Mouse (Mus musculus): ENCODE results near the gene Mmp11. TPM values are rescaled to one million over a fixed set of nuclear protein-coding genes. Genes with fewer than 3 reads are reported as not detected.

The Mmp11 gene
- total and polyA plus RNA-seq, 3 experiments: 0.99 to 1.1 TPM; not detected in 1

DNA sequence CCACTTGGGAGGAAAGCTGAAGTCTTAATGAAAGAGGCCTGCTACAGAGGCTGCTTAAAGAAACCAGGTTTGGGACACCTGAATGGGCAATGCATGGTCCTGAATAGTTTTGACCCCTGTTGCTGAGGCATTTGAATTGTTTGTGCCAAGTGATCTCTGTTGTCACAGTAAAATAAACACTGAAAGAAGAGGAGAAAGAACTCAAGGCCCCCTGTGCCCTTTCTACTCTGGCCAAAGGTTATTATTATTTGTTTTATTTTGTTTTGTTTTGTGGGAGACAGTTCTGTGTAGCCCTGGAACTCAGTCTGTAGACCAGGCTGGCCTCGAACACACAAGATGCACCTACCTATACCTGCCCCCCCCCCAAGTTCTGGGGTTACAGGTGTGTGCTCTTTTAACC, 1.3 kb downstream of the Mmp11 start:
- Histone ChIP-seq H3K4me1 (ENCODE audit: control insufficient read depth in 1 of 2, insufficient read depth in 2 of 2) (peaks cover 15 to 44% of the 10 kb centered on the region in 2 experiments), H3K4me3 (replicated peaks in 1 of 3; ENCODE audit: low read depth in 2 of 3, low read length in 2 of 3, poor library complexity in 1 of 3) (no peak overlapping the region), H3K9ac (ENCODE audit: insufficient read depth, low read depth) (no peak overlapping the region)

DNA sequence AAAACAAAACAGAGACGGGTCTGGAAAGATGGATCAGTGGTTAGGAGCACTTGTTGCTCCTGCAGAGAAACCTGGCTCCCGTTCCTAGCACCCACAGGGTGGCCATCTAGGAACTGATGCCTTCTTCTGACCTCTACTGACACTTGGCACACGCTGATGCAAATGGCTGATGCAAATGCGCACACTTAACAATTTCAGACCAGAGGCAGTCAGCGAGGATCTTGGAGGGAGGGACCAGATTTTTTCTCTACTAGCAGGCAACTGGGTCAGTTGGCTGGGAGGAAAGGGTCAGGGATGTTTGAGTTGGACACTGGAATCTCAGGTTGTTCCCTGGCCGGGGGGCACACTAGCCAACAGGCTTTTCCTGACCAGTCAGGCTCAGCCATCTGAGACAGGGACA, 3.4 kb downstream of the Mmp11 start, which contains the start of gene Chchd10:
Chchd10 (plus strand) TSS at position 240 of the 400 bp plus-strand sequence.
- peak within 1 kb of the TSS; percentile 64 for H3K4me2 ChIP-seq (ENCODE audit: insufficient read depth, low read depth, poor library complexity, severe bottlenecking)
- peak within 1 kb of the TSS; percentile 43 for H3K9ac ChIP-seq (ENCODE audit: insufficient read depth, low read depth)
- peaks cover 44% of the 10 kb centered on the region for H3K27me3 ChIP-seq (replicated peaks)
- H3K4me1 ChIP-seq (ENCODE audit: control insufficient read depth in 1 of 2, insufficient read depth in 2 of 2): peaks cover 7 to 29% of the 10 kb centered on the region in 2 experiments
- no peaks in the 10 kb centered on the region for H3K9me3 ChIP-seq (replicated peaks; ENCODE audit: low read length)
- in situ Hi-C loops (cut with MboI; ENCODE audit: low pct_ligation_motif_present, low pct_unique_long_range_greater_than_20kb, low sequenced_read_pairs): no loop called here
- TF ChIP-seq BHLHE40 (IDR thresholded peaks at IDR 0.05; ENCODE audit: low read depth, low read length) (peak; percentile 65), JUN (IDR thresholded peaks at IDR 0.05; ENCODE audit: insufficient read depth, low read depth, low read length) (no peak)
- dilution Hi-C loops (cut with MboI; ENCODE audit: extremely low pct_ligation_motif_present, extremely low pct_unique_long_range_greater_than_20kb, low sequenced_read_pairs): no loop called here
- H3K27ac ChIP-seq (ENCODE audit: insufficient read depth, low read depth): no peak within 1 kb of the TSS
- H3K4me3 ChIP-seq (replicated peaks in 1 of 3; ENCODE audit: low read depth in 2 of 3, low read length in 2 of 3, poor library complexity in 1 of 3): peak within 1 kb of the TSS in 1 of 3 experiments; percentile 41
- DNase-seq (ENCODE audit: extremely low read depth): no peak
- H3K36me3 ChIP-seq (replicated peaks in 1 of 2; ENCODE audit: control insufficient read depth in 1 of 2, insufficient read depth in 1 of 2, low read length in 1 of 2): peaks cover 0 to 2% of the 10 kb centered on the region in 2 experiments
- H3K79me2 ChIP-seq (replicated peaks; ENCODE audit: control insufficient read depth, extremely low read depth, insufficient read depth, poor library complexity, severe bottlenecking): no peaks in the 10 kb centered on the region

More for the DNA sequence above, 1.3 kb downstream of the Mmp11 start:
- no peak for DNase-seq (ENCODE audit: extremely low read depth)
- in situ Hi-C loops (cut with MboI; ENCODE audit: low pct_ligation_motif_present, low pct_unique_long_range_greater_than_20kb, low sequenced_read_pairs) (loop anchor here (5.0 kb wide), 1 partner anchor 38 kb away; no protein-coding TSS in a partner anchor), dilution Hi-C loops (cut with MboI; ENCODE audit: extremely low pct_ligation_motif_present, extremely low pct_unique_long_range_greater_than_20kb, low sequenced_read_pairs) (no loop called here)
- Histone ChIP-seq H3K4me2 (ENCODE audit: insufficient read depth, low read depth, poor library complexity, severe bottlenecking) (no peak overlapping the region), H3K36me3 (replicated peaks in 1 of 2; ENCODE audit: control insufficient read depth in 1 of 2, insufficient read depth in 1 of 2, low read length in 1 of 2) (peaks cover 0 to 10% of the 10 kb centered on the region in 2 experiments), H3K27ac (ENCODE audit: insufficient read depth, low read depth) (no peak overlapping the region), H3K79me2 (replicated peaks; ENCODE audit: control insufficient read depth, extremely low read depth, insufficient read depth, poor library complexity, severe bottlenecking) (no peaks in the 10 kb centered on the region), H3K9me3 (replicated peaks; ENCODE audit: low read length) (no peaks in the 10 kb centered on the region), H3K27me3 (replicated peaks) (peaks cover 34% of the 10 kb centered on the region)
- no peak for TF ChIP-seq RAD21 (IDR thresholded peaks at IDR 0.05; ENCODE audit: low read depth, low read length)
- no peak for TF ChIP-seq EP300 (IDR thresholded peaks at IDR 0.05; ENCODE audit: low read length)
- no peak for TF ChIP-seq IRF4 (IDR thresholded peaks at IDR 0.05; ENCODE audit: low read depth, low read length)
- TF ChIP-seq MEF2A (IDR thresholded peaks at IDR 0.05; ENCODE audit: borderline replicate concordance, low read depth, low read length): no peak
- TF ChIP-seq MAFK (IDR thresholded peaks at IDR 0.05; ENCODE audit: insufficient replicate concordance, low read length): no peak
- no peak for TF ChIP-seq JUN (IDR thresholded peaks at IDR 0.05; ENCODE audit: insufficient read depth, low read depth, low read length)
- no peak for TF ChIP-seq NELFE (IDR thresholded peaks at IDR 0.05; ENCODE audit: low read depth, low read length)
- no peak for TF ChIP-seq CHD1 (IDR thresholded peaks at IDR 0.05; ENCODE audit: low read depth, low read length)
- no peak for TF ChIP-seq PAX5 (IDR thresholded peaks at IDR 0.05; ENCODE audit: low read length)
- no peak for TF ChIP-seq ZNF384 (IDR thresholded peaks at IDR 0.05; ENCODE audit: low read depth, low read length)

DNA sequence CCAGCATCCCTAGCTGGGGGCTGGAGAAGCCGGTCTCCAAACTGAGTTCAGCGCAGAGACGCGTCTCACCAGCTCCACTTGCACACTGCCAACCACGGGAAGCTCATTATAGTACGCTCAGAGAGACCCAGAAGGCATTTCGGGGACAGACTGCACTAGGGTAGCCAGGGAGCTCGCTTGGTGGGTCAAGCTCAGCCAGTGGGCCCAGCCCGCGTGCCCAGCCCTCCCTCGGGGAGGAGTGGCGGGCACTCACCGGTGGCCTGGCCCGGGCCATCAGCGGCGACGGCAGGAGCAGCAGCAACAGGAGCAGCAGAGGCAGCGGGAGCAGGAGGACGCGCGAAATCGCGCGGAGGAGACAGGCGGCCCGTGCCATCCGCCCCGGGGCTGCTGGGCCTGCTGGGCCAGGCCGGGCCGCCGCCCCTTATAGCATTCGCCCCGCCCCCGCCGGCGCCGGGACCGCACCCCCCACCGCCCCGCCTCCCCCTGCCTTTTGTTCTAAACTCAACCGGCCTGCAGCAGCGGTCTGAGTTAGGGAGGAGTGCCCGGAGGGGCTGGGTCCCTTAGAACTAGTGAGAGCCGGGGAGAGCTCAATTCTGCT, 4.1 kb downstream of the Mmp11 start:
- Histone ChIP-seq H3K9me3 (replicated peaks; ENCODE audit: low read length) (no peaks in the 10 kb centered on the region), H3K4me1 (ENCODE audit: control insufficient read depth in 1 of 2, insufficient read depth in 2 of 2) (peaks cover 7 to 25% of the 10 kb centered on the region in 2 experiments), H3K36me3 (replicated peaks in 1 of 2; ENCODE audit: control insufficient read depth in 1 of 2, insufficient read depth in 1 of 2, low read length in 1 of 2) (no peaks in the 10 kb centered on the region), H3K27me3 (replicated peaks) (peaks cover 44% of the 10 kb centered on the region), H3K4me2 (ENCODE audit: insufficient read depth, low read depth, poor library complexity, severe bottlenecking) (peak overlapping the region; percentile 64), H3K9ac (ENCODE audit: insufficient read depth, low read depth) (peak overlapping the region; percentile 43), H3K27ac (ENCODE audit: insufficient read depth, low read depth) (no peak overlapping the region), H3K79me2 (replicated peaks; ENCODE audit: control insufficient read depth, extremely low read depth, insufficient read depth, poor library complexity, severe bottlenecking) (no peaks in the 10 kb centered on the region), H3K4me3 (replicated peaks in 1 of 3; ENCODE audit: low read depth in 2 of 3, low read length in 2 of 3, poor library complexity in 1 of 3) (peak overlapping the region in 1 of 3 experiments; percentile 41)
- dilution Hi-C loops (cut with MboI; ENCODE audit: extremely low pct_ligation_motif_present, extremely low pct_unique_long_range_greater_than_20kb, low sequenced_read_pairs): no loop called here
- peak; percentile 12 for DNase-seq (ENCODE audit: extremely low read depth)
- in situ Hi-C loops (cut with MboI; ENCODE audit: low pct_ligation_motif_present, low pct_unique_long_range_greater_than_20kb, low sequenced_read_pairs): no loop called here
- TF ChIP-seq NRF1 (IDR thresholded peaks at IDR 0.05; ENCODE audit: low read depth, low read length) (no peak), BHLHE40 (IDR thresholded peaks at IDR 0.05; ENCODE audit: low read depth, low read length) (0 out of 2 replicates have a peak, but pooled peaks have one; percentile 12), IRF4 (IDR thresholded peaks at IDR 0.05; ENCODE audit: low read depth, low read length) (no peak), TBP (conservative IDR thresholded peaks at IDR 0.05; ENCODE audit: low read depth, low read length) (no peak), SIN3A (IDR thresholded peaks at IDR 0.05; ENCODE audit: low read length) (0 out of 2 replicates have a peak, but pooled peaks have one; percentile 32), POLR2A (IDR thresholded peaks at IDR 0.05; ENCODE audit: low read depth, low read length) (peak; percentile 20; the same call in 1 of the 2 replicates)
